Mouse (Mus musculus) kidney, adult 2 months (tissue): ENCODE data around the gene Inha.

Source experiments
- CTCF ChIP-seq: fragments of 200-500 bp; conservative IDR thresholded peaks from 2 replicates; pipeline ENCODE4 v1.5.1; 2011; ENCODE audit warnings: low read depth, mild to moderate bottlenecking, control low read depth, low read length, moderate library complexity, mixed read lengths; ENCODE audit not compliant: insufficient read depth, insufficient read length
- POLR2A ChIP-seq: fragments of 200-500 bp; IDR thresholded peaks from one replicate; pipeline ENCODE4 v1.6.1; 2011; ENCODE audit warnings: low read depth, low read length, control low read depth

DNA sequence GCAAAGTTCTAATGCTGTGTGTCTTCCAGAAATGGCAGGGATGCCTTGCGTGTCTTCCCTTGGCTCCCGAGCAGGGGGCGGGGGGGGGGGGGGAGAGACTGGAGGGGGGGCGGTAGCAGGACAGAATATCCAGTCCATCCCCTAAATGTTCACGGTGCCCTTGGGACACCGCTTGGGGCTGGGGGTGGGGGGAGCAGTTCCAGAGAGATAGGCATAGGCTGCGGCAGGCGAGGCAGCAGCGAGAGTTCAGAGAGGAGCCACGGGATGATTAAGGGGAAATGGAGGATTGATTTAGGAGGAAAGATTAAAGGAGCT is 49.2 kb upstream of the Inha start:
- TF ChIP-seq POLR2A (no peak), CTCF (no peak)
